Mouse (Mus musculus): ENCODE measurements around the gene Ccdc136. TPM values are rescaled to one million over a fixed set of nuclear protein-coding genes. Genes with fewer than 3 reads are reported as not detected.
"Not testable (repeated sequence)": the region's sequence is repeated elsewhere in the genome, so short reads cannot be mapped to it uniquely, and the experiment has no call there.

Gene Ccdc136
- polyA plus RNA-seq, 1 experiment from 2014 or later: 23.4 TPM

GRCm38 (mm10) chr6:29377386-29377785 is 18.7 kb upstream of the Ccdc136 start:
- H3K9me3 ChIP-seq: no peaks in the 10 kb centered on the region
- H3K4me1 ChIP-seq: no peaks in the 10 kb centered on the region
- WGBS: 87% methylated on average over 4 of the region's 4 CpGs
- H3K4me3 ChIP-seq: no peak overlapping the region
- H3K27me3 ChIP-seq (ENCODE audit: insufficient read depth, poor library complexity, severe bottlenecking): no peaks in the 10 kb centered on the region
- peaks cover 76% of the 10 kb centered on the region for H3K36me3 ChIP-seq
- no peak for DNase-seq (ENCODE audit: low spot score)
- no peak overlapping the region for H3K27ac ChIP-seq

- Histone ChIP-seq H3K9me3 (no peaks in the 10 kb centered on the region), H3K36me3 (peaks cover 64% of the 10 kb centered on the region), H3K27me3 (ENCODE audit: insufficient read depth, poor library complexity, severe bottlenecking) (no peaks in the 10 kb centered on the region), H3K4me3 (no peak overlapping the region), H3K4me1 (no peaks in the 10 kb centered on the region), H3K27ac (no peak overlapping the region)
- 94% methylated on average over 10 of the region's 10 CpGs for WGBS
- no peak for DNase-seq (ENCODE audit: low spot score)
Measured at GRCm38 (mm10) chr6:29378678-29379077, 17.4 kb upstream of the Ccdc136 start.

GRCm38 (mm10) chr6:29379954-29380353 is 16.2 kb upstream of the Ccdc136 start:
- H3K9me3 ChIP-seq: no peaks in the 10 kb centered on the region
- 94% methylated on average over 6 of the region's 6 CpGs for WGBS
- peaks cover 9% of the 10 kb centered on the region; the same call in 1 of the 2 replicates for H3K4me1 ChIP-seq
- H3K27me3 ChIP-seq (ENCODE audit: insufficient read depth, poor library complexity, severe bottlenecking): no peaks in the 10 kb centered on the region
- H3K36me3 ChIP-seq: peaks cover 51% of the 10 kb centered on the region
- H3K4me3 ChIP-seq: no peak overlapping the region
- peak; percentile 52 for DNase-seq (ENCODE audit: low spot score)
- H3K27ac ChIP-seq: no peak overlapping the region

- no peak for DNase-seq (ENCODE audit: low spot score)
Measured at GRCm38 (mm10) chr6:29382442-29382841, 13.7 kb upstream of the Ccdc136 start.

GRCm38 (mm10) chr6:29388052-29388518 is 8.0 kb upstream of the Ccdc136 start, which contains the start of gene Opn1sw:
Gene Opn1sw (minus strand): TSS chr6:29388468.
- Histone ChIP-seq H3K27me3 (ENCODE audit: insufficient read depth, poor library complexity, severe bottlenecking) (no peaks in the 10 kb centered on the region), H3K9me3 (no peaks in the 10 kb centered on the region), H3K4me3 (peak within 1 kb of the TSS; percentile 59), H3K36me3 (no peaks in the 10 kb centered on the region), H3K27ac (peak within 1 kb of the TSS; percentile 7), H3K4me1 (peaks cover 35% of the 10 kb centered on the region)
- WGBS: 4% methylated on average over 12 of the region's 12 CpGs
- peak; percentile 91 for DNase-seq (ENCODE audit: low spot score)

More at GRCm38 (mm10) chr6:29382442-29382841, 13.7 kb upstream of the Ccdc136 start:
- H3K36me3 ChIP-seq: peaks cover 27% of the 10 kb centered on the region
- 61% methylated on average over 2 of the region's 2 CpGs for WGBS
- H3K4me3 ChIP-seq: no peak overlapping the region
- H3K27ac ChIP-seq: no peak overlapping the region
- H3K9me3 ChIP-seq: no peaks in the 10 kb centered on the region
- peaks cover 23% of the 10 kb centered on the region for H3K4me1 ChIP-seq
- no peaks in the 10 kb centered on the region for H3K27me3 ChIP-seq (ENCODE audit: insufficient read depth, poor library complexity, severe bottlenecking)

GRCm38 (mm10) chr6:29388606-29389080 is 7.5 kb upstream of the Ccdc136 start:
- H3K4me1 ChIP-seq: peaks cover 35% of the 10 kb centered on the region
- WGBS: 9% methylated on average over 11 of the region's 11 CpGs
- peak overlapping the region; percentile 59 for H3K4me3 ChIP-seq
- no peaks in the 10 kb centered on the region for H3K9me3 ChIP-seq
- no peaks in the 10 kb centered on the region for H3K36me3 ChIP-seq
- H3K27me3 ChIP-seq (ENCODE audit: insufficient read depth, poor library complexity, severe bottlenecking): peaks cover 2% of the 10 kb centered on the region; the same call in 1 of the 2 replicates
- peak overlapping the region; percentile 7; the same call in 1 of the 2 replicates for H3K27ac ChIP-seq
- DNase-seq (ENCODE audit: low spot score): peak; percentile 85

GRCm38 (mm10) chr6:29389425-29389824 is 6.7 kb upstream of the Ccdc136 start:
- DNase-seq (ENCODE audit: low spot score): no peak
- 47% methylated on average over 9 of the region's 9 CpGs for WGBS
- Histone ChIP-seq H3K9me3 (no peaks in the 10 kb centered on the region), H3K27ac (no peak overlapping the region), H3K36me3 (no peaks in the 10 kb centered on the region), H3K27me3 (ENCODE audit: insufficient read depth, poor library complexity, severe bottlenecking) (peaks cover 9% of the 10 kb centered on the region), H3K4me1 (peaks cover 32% of the 10 kb centered on the region), H3K4me3 (no peak overlapping the region)

- not testable (repeated sequence) for DNase-seq (ENCODE audit: low spot score); H3K27ac ChIP-seq; H3K36me3 ChIP-seq; H3K4me3 ChIP-seq; H3K9me3 ChIP-seq
- Histone ChIP-seq H3K27me3 (ENCODE audit: insufficient read depth, poor library complexity, severe bottlenecking) (peaks cover 18% of the 10 kb centered on the region), H3K4me1 (peaks cover 38% of the 10 kb centered on the region)
- WGBS: 90% methylated on average over 1 of the region's 1 CpGs
Measured at GRCm38 (mm10) chr6:29390500-29390899, 5.6 kb upstream of the Ccdc136 start.

GRCm38 (mm10) chr6:29391241-29391640 is 4.9 kb upstream of the Ccdc136 start:
- 74% methylated on average over 8 of the region's 8 CpGs for WGBS
- H3K9me3 ChIP-seq; H3K36me3 ChIP-seq; H3K27ac ChIP-seq; DNase-seq (ENCODE audit: low spot score); H3K4me3 ChIP-seq: not testable (repeated sequence)
- H3K27me3 ChIP-seq (ENCODE audit: insufficient read depth, poor library complexity, severe bottlenecking): peaks cover 23% of the 10 kb centered on the region
- H3K4me1 ChIP-seq: peaks cover 41% of the 10 kb centered on the region

GRCm38 (mm10) chr6:29391802-29392201 is 4.3 kb upstream of the Ccdc136 start:
- Histone ChIP-seq H3K9me3 (no peaks in the 10 kb centered on the region), H3K27ac (no peak overlapping the region), H3K36me3 (no peaks in the 10 kb centered on the region), H3K4me3 (no peak overlapping the region), H3K4me1 (peaks cover 41% of the 10 kb centered on the region), H3K27me3 (ENCODE audit: insufficient read depth, poor library complexity, severe bottlenecking) (peaks cover 23% of the 10 kb centered on the region)
- no peak for DNase-seq (ENCODE audit: low spot score)
- WGBS: 59% methylated on average over 4 of the region's 4 CpGs

GRCm38 (mm10) chr6:29394286-29394685 is 1.8 kb upstream of the Ccdc136 start:
- Histone ChIP-seq H3K9me3 (no peaks in the 10 kb centered on the region), H3K4me1 (peaks cover 37% of the 10 kb centered on the region), H3K27ac (peak overlapping the region; percentile 4; the same call in 1 of the 2 replicates), H3K27me3 (ENCODE audit: insufficient read depth, poor library complexity, severe bottlenecking) (peaks cover 23% of the 10 kb centered on the region), H3K36me3 (peaks cover 6% of the 10 kb centered on the region), H3K4me3 (no peak overlapping the region)
- WGBS: 53% methylated on average over 1 of the region's 1 CpGs
- DNase-seq (ENCODE audit: low spot score): no peak

- H3K4me1 ChIP-seq: peaks cover 37% of the 10 kb centered on the region
- 2% methylated on average over 24 of the region's 24 CpGs for whole genome bisulfite sequencing
- peak overlapping the region; percentile 88 for H3K27ac ChIP-seq
- peaks cover 31% of the 10 kb centered on the region for H3K27me3 ChIP-seq (ENCODE audit: insufficient read depth, poor library complexity, severe bottlenecking)
- H3K9me3 ChIP-seq: no peaks in the 10 kb centered on the region
- H3K36me3 ChIP-seq: peaks cover 17% of the 10 kb centered on the region
- peak overlapping the region; percentile 84 for H3K4me3 ChIP-seq
- DNase-seq (ENCODE audit: low spot score): no peak
Measured at GRCm38 (mm10) chr6:29396714-29397540, 818 bp downstream of the Ccdc136 start.

GRCm38 (mm10) chr6:29397575-29397974 is 1.5 kb downstream of the Ccdc136 start:
- H3K36me3 ChIP-seq: peaks cover 17% of the 10 kb centered on the region
- peak overlapping the region; percentile 84 for H3K4me3 ChIP-seq
- no peaks in the 10 kb centered on the region for H3K9me3 ChIP-seq
- H3K4me1 ChIP-seq: peaks cover 40% of the 10 kb centered on the region
- H3K27me3 ChIP-seq (ENCODE audit: insufficient read depth, poor library complexity, severe bottlenecking): peaks cover 38% of the 10 kb centered on the region
- 4% methylated on average over 6 of the region's 6 CpGs for WGBS
- H3K27ac ChIP-seq: peak overlapping the region; percentile 88
- DNase-seq (ENCODE audit: low spot score): no peak
